Mouse (Mus musculus) spleen, adult 12 weeks (tissue): ENCODE results near the gene 2200002J24Rik.
"Not testable (repeated sequence)": the region's sequence is repeated elsewhere in the genome, so short reads cannot be mapped to it uniquely, and the experiment has no call there.

ENCODE experiments used
- DNase-seq: peaks from one replicate; pipeline ENCODE4 v3.0.0; 2022; ENCODE audit warnings: low spot score

The 2200002J24Rik gene

DNA sequence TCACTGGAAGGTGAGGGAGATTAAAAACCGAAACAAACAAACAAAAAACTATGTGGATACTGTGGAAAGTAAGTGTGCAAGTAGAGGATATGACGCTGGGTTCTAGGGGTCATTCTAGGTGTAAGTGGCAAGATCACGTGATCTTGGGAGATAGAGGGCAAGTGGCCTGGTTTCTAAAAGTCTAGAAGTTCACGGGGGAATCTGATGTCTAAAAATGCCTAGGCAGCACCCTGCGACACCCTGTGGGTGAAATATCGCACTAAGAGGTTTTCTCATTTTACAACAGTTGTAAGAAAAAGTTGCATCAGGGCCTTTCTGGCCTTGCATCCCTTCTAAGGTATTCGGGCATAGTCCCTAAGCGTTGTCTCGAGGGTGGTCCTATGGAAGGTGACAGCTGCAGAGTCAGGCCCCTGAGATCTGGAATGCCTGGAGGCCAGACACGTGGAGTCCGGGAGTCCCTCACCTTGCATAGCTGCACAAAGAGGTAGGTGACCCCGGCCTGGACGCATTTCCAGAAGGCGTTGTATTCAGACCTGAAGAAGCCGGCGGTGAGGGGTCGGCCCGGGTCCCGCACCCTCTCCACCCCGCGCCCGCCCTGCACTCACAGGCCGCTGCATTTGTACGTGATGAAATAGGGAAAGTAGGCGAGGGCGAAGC, 30.1 kb downstream of the 2200002J24Rik start:
- DNase-seq = no peak

DNA sequence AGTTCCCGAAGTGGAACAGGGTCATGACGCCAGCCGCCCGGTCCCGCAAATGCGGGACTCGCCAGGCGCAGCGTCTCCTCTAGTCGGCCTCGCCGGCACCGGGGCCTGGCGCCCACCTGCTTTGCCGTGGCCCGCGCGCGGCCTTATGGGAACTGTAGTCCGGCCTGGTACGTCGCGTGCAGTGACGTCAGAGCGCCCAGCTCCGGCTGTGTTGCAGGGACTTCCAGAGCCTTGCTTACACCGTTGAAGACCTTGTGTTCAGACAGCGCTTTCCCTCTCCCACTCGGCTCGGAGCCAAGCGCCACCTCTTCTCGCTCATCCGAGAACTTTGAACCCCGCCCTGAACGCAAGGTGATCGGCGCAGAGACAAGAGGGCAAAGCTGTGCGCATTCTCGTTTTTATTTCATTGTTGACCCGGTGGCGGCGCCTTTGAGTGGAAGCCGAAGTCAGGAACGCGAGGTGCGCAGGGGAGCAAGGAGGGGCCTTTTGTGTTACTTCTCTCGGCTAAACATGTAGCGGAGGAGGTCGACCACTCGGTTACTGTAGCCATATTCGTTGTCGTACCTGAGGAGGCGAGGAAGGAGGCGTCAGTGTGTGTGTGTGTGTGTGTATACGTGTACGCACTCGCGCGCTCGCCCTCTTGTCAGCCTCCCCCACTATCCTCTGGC, 30.8 kb downstream of the 2200002J24Rik start, which contains the start of gene Tmem147:
Gene Tmem147, minus strand, starts transcription at position 145 of the 668 bp plus-strand sequence.
- DNase-seq = peak; percentile 89

DNA sequence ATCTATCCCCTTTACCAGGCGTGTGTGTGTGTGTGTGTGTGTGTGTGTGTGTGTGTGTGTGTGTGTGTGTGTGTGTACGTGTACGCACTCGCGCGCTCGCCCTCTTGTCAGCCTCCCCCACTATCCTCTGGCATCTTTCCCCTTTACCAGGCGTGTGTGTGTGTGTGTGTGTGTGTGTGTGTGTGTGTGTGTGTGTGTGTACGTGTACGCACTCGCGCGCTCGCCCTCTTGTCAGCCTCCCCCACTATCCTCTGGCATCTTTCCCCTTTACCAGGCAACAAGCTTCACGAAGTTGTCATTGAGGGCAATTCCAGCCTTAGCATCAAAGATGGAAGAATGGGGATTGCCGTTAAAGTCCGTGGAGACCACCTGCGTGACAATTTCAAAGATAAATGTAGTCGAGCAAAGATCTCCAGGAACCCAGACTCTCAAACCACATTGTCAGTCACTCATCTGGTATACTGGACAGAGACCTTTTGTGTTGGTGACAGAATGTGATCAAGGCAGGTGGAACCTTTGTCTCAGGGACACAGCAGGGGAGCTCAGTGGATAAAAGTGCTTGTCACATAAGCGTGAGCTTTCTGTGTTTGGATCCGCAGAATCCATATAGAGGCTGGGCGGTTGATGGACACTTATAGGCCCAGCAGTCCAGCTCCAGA, 31.5 kb downstream of the 2200002J24Rik start:
- not testable (repeated sequence) for DNase-seq

DNA sequence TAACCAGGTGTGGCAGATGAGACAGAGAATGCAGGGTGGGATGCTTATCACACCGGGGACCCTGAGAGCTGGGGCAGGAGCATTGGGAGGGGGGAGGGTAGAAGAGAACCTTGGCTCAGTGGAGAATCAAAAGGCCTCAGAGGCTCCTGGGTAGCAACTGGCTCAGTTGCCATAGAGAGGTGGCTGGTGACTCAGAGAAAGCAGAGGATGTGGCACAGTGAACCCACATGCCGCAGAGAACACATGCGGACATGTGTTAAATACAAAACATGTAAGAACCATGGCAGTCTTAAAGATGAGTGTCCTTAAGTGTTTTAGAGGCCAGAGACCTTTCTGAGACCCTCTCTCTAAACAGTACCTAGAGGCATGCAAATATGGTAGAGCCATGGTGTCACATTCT, 37.5 kb downstream of the 2200002J24Rik start:
- DNase-seq = no peak

DNA sequence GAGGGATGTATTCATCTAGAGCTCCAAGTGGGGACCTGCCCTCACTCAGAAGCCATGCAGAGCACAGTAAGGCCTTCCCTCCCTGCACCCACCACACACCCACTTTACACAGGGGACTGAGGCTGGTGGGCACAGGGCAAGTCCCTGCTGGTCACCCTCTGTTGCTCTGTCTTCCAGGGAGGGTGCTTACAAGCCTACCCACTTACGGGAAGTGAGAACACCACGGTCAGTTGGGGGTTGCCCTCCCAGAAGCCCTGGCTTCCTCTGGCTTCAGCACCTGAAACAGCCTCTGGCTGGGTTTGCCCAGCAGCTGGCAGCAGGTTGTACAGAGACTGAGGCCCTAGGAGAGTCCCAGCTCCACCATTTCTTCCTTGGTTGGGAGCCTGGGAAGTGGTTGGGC, 43.8 kb downstream of the 2200002J24Rik start:
- not testable (repeated sequence) for DNase-seq

DNA sequence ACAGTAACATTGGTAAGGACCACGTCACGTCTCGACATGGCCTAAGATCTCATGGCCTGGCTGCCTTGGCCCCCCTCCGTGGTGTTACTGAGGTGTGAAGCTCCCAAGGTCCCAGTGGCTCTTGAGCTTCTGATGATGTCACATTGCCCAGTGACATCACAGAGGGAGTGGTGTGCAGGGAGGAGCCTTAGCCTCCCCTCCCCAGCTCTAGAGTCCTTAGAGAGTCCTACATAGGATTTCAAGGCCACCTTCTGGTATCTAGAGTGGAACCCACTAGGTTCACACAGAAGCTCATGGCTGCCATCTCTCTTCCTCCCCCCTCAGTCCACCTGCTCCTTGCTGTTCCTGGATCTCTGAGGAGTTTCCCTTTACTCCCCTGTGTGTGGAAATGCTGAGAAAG, 44.9 kb downstream of the 2200002J24Rik start, which contains the start of gene Gapdhs:
Gene Gapdhs, minus strand, starts transcription at position 65 of the 400 bp plus-strand sequence.
- DNase-seq = not testable (repeated sequence)

DNA sequence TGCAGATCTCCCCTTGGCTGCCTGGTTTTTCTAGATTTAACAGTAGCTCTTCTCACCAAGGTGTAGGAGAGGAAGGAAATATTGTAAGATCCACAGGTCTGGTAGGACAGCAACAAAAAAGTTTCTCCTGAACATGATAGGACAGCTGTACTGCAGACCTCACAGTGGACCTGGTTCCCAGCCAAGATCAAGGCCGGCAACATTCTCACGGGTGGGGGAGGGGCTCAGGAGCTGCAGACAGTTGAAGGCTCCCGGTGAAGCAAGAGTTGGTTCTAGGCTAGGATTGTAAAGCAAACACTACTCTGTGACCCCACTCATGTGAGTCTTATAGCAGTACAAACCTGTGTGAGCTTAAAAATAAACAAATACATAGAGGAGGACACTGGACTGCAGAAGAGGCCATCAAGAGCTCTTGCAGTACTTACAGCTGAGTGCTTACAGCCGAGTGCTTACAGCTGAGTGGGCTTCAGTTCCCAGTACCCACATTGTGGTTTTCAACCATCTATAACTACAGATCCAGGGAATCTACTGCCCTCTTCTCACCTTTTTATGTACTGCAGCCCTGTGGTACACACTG, 45.4 kb downstream of the 2200002J24Rik start:
- DNase-seq = no peak

DNA sequence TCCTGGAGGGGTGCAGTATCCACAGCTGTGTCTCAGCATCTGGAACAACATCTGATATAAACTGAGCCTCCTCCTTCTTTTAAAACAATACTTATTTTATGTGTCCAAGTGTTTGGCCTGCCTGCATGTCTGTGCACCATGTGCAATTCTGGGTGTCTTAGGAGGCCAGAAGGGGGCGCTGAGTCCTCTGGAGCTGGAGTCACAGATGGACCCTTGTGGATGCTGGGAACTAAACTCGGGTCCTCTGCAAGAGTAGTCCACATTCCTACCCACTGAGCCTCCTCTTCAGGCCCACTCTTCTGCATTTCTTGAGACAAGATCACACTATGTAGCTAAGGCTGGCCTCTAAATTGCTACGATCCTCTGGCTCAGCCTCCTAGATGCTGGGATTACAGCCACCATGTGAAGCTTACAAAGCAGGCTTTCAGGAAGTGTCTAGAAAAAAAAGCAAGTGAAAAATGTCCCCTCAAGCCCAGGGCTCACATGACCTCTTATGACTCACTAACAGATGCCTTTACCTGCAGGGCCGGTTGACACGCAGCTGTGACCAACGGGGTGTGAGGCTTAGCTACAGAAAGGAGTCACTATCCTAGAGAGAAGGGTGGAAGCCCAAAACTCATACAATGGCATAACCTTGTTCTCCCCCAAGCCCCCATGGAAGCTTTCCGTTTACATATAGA, 48.9 kb downstream of the 2200002J24Rik start:
- no peak for DNase-seq
